Mouse (Mus musculus): Measurements from ENCODE around the gene Luzp1.

Gene Luzp1

GRCm38 (mm10) chr4:136553108-136553507 is 83.5 kb downstream of the Luzp1 start:
- DNase-seq, result no peak

- DNase-seq, result no peak
Measured at GRCm38 (mm10) chr4:136557638-136558037, 88.1 kb downstream of the Luzp1 start.

- DNase-seq, result no peak
Measured at GRCm38 (mm10) chr4:136559690-136560089, 90.1 kb downstream of the Luzp1 start.

- no peak for DNase-seq
Measured at GRCm38 (mm10) chr4:136560270-136560991, 90.9 kb downstream of the Luzp1 start.

- DNase-seq, result no peak
Measured at GRCm38 (mm10) chr4:136562755-136563154, 93.2 kb downstream of the Luzp1 start.

GRCm38 (mm10) chr4:136568629-136569028 is 99.1 kb downstream of the Luzp1 start:
- no peak for DNase-seq

- DNase-seq, result no peak
Measured at GRCm38 (mm10) chr4:136569998-136570397, 100.4 kb downstream of the Luzp1 start.

- DNase-seq, result no peak
Measured at GRCm38 (mm10) chr4:136581885-136582284, 112.3 kb downstream of the Luzp1 start.

GRCm38 (mm10) chr4:136587221-136587827 is 117.8 kb downstream of the Luzp1 start:
- no peak for DNase-seq

- DNase-seq, result no peak
Measured at GRCm38 (mm10) chr4:136588003-136588402, 118.4 kb downstream of the Luzp1 start.

- DNase-seq, result no peak
Measured at GRCm38 (mm10) chr4:136592111-136592510, 122.5 kb downstream of the Luzp1 start.

- no peak for DNase-seq
Measured at GRCm38 (mm10) chr4:136594006-136594405, 124.4 kb downstream of the Luzp1 start.

- peak; percentile 34 for DNase-seq
Measured at GRCm38 (mm10) chr4:136595221-136595620, 125.7 kb downstream of the Luzp1 start.

GRCm38 (mm10) chr4:136598268-136598876 is 128.8 kb downstream of the Luzp1 start:
- no peak for DNase-seq

GRCm38 (mm10) chr4:136599869-136600268 is 130.3 kb downstream of the Luzp1 start:
- no peak for DNase-seq

GRCm38 (mm10) chr4:136600536-136600935 is 131.0 kb downstream of the Luzp1 start:
- DNase-seq, result no peak

GRCm38 (mm10) chr4:136601476-136601875 is 131.9 kb downstream of the Luzp1 start:
- DNase-seq, result peak; percentile 17

GRCm38 (mm10) chr4:136602018-136602554 is 132.5 kb downstream of the Luzp1 start:
- peak; percentile 22 for DNase-seq

- DNase-seq, result peak; percentile 88
Measured at GRCm38 (mm10) chr4:136602568-136602967, 133.0 kb downstream of the Luzp1 start, which contains the start of gene Kdm1a. TSS of gene Kdm1a (minus strand) at chr4:136602723.
